Mouse (Mus musculus): ENCODE measurements around the gene Zfp942. TPM values are rescaled to one million over a fixed set of nuclear protein-coding genes. Genes with fewer than 3 reads are reported as not detected.

Gene Zfp942
- polyA plus RNA-seq (2014; fragmentation: Illumina TruSeq; extraction: RNeasy Lipid Tissue Mini Kit (QIAGEN cat#74804); ENCODE audit: low replicate concordance): 171 TPM

DNA sequence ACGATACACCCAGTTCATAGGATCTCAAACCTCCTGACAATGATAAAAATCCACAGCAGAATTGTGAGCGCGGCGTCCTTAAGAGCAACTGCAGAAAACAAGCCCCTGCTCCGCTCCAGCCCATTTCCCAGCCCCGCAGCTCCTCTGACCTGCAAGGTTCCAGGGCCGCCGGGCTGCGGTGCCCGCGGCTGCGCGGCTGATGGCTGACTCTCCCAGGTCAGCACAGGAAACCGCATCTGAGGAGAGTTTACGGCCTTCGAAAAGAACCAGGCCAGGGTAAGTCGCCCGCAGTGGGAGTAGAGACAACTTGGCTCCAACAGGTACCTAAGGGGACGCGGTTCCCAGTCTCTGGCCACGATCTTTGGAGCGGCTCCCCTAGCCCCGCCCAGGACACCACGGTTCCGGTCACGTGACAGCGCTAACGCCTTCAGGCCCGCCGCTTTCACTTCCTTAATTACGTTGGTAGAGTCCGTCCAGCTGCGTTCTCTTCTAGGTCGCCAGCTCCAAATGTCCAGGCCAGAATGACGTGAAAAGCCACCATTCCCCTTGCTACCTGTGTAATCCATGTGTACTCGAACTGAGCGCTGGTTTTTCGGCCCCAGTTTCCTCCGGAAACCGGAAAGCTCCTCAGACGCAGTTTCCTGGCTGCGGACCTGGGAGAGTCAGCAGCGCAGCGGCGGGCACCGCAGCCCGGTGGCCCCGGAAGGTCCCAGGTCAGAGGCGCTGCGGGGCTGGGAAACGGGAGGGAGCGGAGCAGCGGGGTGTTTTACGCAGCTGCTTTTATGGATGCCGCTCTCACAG is at the start of gene Zfp942, which contains the start of gene Zfp943:
Zfp942 (minus strand) TSS at position 358 of the 801 bp plus-strand sequence.
Zfp943 (plus strand) TSS at position 446 of the 801 bp plus-strand sequence.

DNA sequence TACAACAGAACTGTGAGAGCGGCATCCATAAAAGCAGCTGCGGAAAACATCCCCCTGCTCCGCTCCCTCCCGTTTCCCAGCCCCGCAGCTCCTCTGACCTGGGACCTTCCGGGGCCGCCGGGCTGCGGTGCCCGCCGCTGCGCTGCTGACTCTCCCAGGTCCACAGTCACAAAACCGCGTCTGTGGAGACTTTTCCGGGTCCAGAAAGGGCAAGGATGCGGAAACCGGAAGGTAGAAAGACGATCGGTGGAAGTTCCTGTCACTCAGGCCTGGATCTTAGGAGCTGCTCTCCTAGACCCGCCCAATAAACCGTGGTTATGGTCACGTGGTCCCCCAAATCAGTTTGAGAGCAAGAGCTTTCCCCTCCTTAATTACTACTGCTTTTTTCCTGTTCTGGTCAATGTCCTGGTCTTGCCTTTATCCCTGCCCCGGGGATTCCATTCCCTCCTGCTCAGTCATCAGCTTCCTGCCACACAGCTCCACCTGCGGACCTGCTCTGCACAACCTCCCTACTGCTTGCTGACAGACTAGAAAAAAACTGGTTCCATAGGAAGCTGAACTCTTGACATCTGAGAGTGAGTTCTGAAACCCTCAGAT is 52.7 kb downstream of the Zfp942 start, which contains the start of gene Zfp995:
Zfp995 (minus strand) TSS at position 471 of the 597 bp plus-strand sequence.

Other genes with a start within 250 kb of the Zfp942 start
- gene Zfp229, start 231.7 kb downstream of the Zfp942 start, polyA plus RNA-seq (2014; fragmentation: Illumina TruSeq; extraction: RNeasy Lipid Tissue Mini Kit (QIAGEN cat#74804); ENCODE audit: low replicate concordance): 11.9 TPM
- 59.3 TPM for gene Zfp820, start 116.7 kb downstream of the Zfp942 start, polyA plus RNA-seq (2014; fragmentation: Illumina TruSeq; extraction: RNeasy Lipid Tissue Mini Kit (QIAGEN cat#74804); ENCODE audit: low replicate concordance)
- gene Zfp995, start 52.5 kb downstream of the Zfp942 start, polyA plus RNA-seq (2014; fragmentation: Illumina TruSeq; extraction: RNeasy Lipid Tissue Mini Kit (QIAGEN cat#74804); ENCODE audit: low replicate concordance): 105 TPM
- gene Zfp943, start 88 bp upstream of the Zfp942 start, polyA plus RNA-seq (2014; fragmentation: Illumina TruSeq; extraction: RNeasy Lipid Tissue Mini Kit (QIAGEN cat#74804); ENCODE audit: low replicate concordance): 146 TPM
- gene Zfp947, start 203.7 kb upstream of the Zfp942 start, polyA plus RNA-seq (2014; fragmentation: Illumina TruSeq; extraction: RNeasy Lipid Tissue Mini Kit (QIAGEN cat#74804); ENCODE audit: low replicate concordance): 11.7 TPM